Mouse (Mus musculus) hindbrain, embryonic 10.5 days (tissue): Measurements from ENCODE around the gene Dlg2. TPM values are rescaled to one million over a fixed set of nuclear protein-coding genes. Genes with fewer than 3 reads are reported as not detected.
A peak's percentile ranks its signal among the peaks of the same experiment; 100 is the strongest.

Source experiments
- DNase-seq: peaks from one replicate; pipeline ENCODE4 v3.0.0-alpha.2; 2017; ENCODE audit warnings: low spot score
- H3K27ac ChIP-seq: fragments of 300-500 bp; sonication (generic); 2 replicates; pipeline ENCODE4 v1.5.1; 2016; ENCODE audit warnings: mild to moderate bottlenecking, moderate library complexity
- H3K27me3 ChIP-seq: fragments of 300-500 bp; sonication (generic); 2 replicates; pipeline ENCODE4 v1.6.1; 2016; ENCODE audit warnings: mild to moderate bottlenecking; ENCODE audit not compliant: poor library complexity, insufficient read depth, severe bottlenecking
- H3K36me3 ChIP-seq: fragments of 300-500 bp; sonication (generic); 2 replicates; pipeline ENCODE4 v1.6.1; 2016; ENCODE audit warnings: mild to moderate bottlenecking, moderate library complexity
- H3K4me1 ChIP-seq: fragments of 300-500 bp; sonication (generic); replicated peaks from 2 replicates; pipeline ENCODE4 v1.6.1; 2016; ENCODE audit warnings: mild to moderate bottlenecking
- H3K4me3 ChIP-seq: fragments of 300-500 bp; sonication (generic); 2 replicates; pipeline ENCODE4 v1.5.1; 2016; ENCODE audit warnings: mild to moderate bottlenecking, moderate library complexity
- H3K9me3 ChIP-seq: fragments of 300-500 bp; sonication (generic); 2 replicates; pipeline ENCODE4 v1.6.1; 2016; ENCODE audit warnings: mild to moderate bottlenecking, moderate library complexity
- WGBS: fragments of 180-500 bp; shearing (Covaris S2); methylation state at CpG from one replicate; pipeline ENCODE4 v1.1.7; 2016; 5-methylcytosine and 5-hydroxymethylcytosine counted together
- polyA plus RNA-seq: library from polyadenylated mRNA; unstranded; fragments of >200 nt; fragmentation: Nextera tagmentation; extraction: Ambion mirVana; gene quantifications from 2 replicates; pipeline ENCODE4 v1.2.1, GENCODE M21; 2016

Gene Dlg2
- polyA plus RNA-seq, 1 experiment from 2014 or later = 2.2 TPM

DNA sequence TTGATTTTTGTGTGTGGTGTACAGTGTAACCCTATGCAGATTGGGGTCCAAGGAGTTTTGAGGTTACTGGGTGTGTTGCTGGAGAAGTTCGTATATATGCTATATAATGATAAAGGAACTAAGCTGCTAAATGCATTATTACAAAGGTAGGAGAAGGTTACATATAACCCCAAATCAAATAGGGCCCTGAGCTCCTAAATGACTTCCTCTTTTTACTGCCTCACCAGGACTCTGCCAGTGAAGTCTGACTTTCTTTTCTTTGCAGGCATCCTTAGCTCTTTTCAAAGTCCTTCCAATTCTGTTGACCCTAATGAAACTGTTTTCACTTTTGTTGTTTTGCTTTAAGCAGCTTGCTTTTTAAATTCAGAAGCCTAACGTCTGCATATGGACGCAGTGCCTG is 1016.8 kb downstream of the Dlg2 start:
- no peaks in the 10 kb centered on the region for H3K27me3 ChIP-seq
- no peaks in the 10 kb centered on the region for H3K36me3 ChIP-seq
- no peaks in the 10 kb centered on the region for H3K9me3 ChIP-seq
- DNase-seq = no peak
- 72% methylated on average over 3 of the region's 3 CpGs for WGBS
- H3K4me3 ChIP-seq = no peak overlapping the region
- no peak overlapping the region for H3K27ac ChIP-seq
- H3K4me1 ChIP-seq = no peaks in the 10 kb centered on the region

DNA sequence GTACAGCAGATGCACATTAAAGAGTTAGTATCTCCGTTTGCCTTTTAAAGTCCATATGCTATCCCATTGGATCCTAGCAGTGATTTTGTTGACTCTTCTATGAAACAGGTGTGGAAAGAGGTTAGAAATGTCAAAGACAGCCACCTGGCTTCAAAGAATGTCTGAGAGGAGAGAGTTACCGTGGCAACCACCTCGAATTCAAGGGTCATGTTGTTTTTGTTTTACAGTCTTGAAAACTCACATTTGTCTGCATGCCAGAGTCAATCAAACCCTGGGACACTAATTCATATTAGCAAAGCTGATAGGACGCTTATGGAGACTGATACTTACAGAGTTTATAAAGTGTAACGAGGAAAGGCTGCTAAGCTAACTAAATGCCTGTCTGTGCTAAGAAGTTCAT is 1019.1 kb downstream of the Dlg2 start:
- H3K27ac ChIP-seq = no peak overlapping the region
- H3K4me3 ChIP-seq = no peak overlapping the region
- DNase-seq = no peak
- H3K4me1 ChIP-seq = no peaks in the 10 kb centered on the region
- H3K36me3 ChIP-seq = no peaks in the 10 kb centered on the region
- H3K27me3 ChIP-seq = no peaks in the 10 kb centered on the region
- no peaks in the 10 kb centered on the region for H3K9me3 ChIP-seq
- 75% methylated on average over 5 of the region's 5 CpGs for WGBS

DNA sequence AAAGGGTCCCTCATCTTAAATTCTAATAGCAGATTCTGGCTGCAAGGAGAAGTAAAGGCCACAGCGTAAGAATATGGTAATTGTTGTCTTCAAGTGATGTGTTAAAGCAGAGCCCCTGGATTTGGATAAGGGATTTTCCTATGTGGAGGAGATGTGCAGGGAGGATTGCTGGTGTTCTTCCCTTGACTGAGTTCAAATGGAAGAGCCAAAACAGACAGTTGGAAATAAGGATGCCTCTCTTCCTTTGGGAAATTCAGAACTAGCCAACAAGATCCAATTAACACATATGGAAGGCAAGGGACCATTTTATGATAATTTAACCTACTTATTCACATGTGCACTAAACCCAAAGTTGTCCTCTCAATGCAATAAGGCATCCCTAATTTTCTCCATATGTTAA is 1034.6 kb downstream of the Dlg2 start:
- no peaks in the 10 kb centered on the region for H3K27me3 ChIP-seq
- no peak for DNase-seq
- WGBS = 81% methylated on average over 1 of the region's 1 CpGs

GRCm38 (mm10) chr7:91514445-91514844 is 1038.0 kb downstream of the Dlg2 start:
- Histone ChIP-seq H3K4me3 (no peak overlapping the region), H3K9me3 (no peaks in the 10 kb centered on the region), H3K27ac (no peak overlapping the region), H3K4me1 (no peaks in the 10 kb centered on the region), H3K27me3 (no peaks in the 10 kb centered on the region), H3K36me3 (no peaks in the 10 kb centered on the region)
- 80% methylated on average over 3 of the region's 3 CpGs for WGBS
- DNase-seq = no peak

More for the DNA sequence above, 1034.6 kb downstream of the Dlg2 start:
- Histone ChIP-seq H3K4me1 (no peaks in the 10 kb centered on the region), H3K4me3 (no peak overlapping the region), H3K36me3 (no peaks in the 10 kb centered on the region), H3K27ac (no peak overlapping the region), H3K9me3 (no peaks in the 10 kb centered on the region)

DNA sequence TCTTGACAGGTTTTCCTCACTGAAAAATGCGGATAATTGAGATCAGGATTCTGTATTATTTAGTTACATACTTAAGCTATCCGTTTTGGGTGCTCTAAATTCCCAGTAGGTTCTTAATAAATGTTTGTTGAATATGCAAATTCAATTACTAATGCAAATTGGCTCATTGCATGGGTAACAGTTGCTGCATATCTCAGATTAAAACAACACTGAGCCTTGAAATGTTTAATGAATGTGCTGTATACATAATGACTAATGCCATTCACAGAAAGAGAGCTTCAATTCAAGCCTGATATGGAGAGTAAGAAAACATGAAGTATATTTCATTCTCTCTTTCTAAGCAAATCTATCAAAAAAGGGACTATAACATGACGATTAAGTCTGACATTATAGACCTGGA is 1039.8 kb downstream of the Dlg2 start:
- no peaks in the 10 kb centered on the region for H3K9me3 ChIP-seq
- no peak overlapping the region for H3K4me3 ChIP-seq
- no peak for DNase-seq
- H3K27ac ChIP-seq = no peak overlapping the region
- 81% methylated on average over 3 of the region's 3 CpGs for WGBS
- no peaks in the 10 kb centered on the region for H3K4me1 ChIP-seq
- no peaks in the 10 kb centered on the region for H3K27me3 ChIP-seq
- no peaks in the 10 kb centered on the region for H3K36me3 ChIP-seq

DNA sequence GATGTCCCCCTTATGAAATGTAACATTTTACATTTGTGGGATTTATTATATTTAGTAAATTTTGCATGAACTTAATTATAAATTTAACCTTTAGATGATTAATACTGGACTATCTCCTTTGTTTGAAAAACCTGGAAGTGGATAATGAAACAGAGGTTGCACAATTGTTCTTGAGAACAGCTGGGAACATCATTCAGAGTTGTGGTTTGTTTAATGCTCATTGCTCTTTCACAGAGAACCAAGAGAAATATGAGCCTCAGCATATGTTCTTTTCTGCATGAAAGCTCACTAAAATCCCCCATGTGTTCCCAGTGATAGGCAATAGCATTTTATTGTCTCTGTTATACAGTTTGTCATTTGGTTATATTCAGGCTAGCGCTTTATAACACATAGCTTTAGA is 1049.4 kb downstream of the Dlg2 start:
- Histone ChIP-seq H3K9me3 (no peaks in the 10 kb centered on the region), H3K27ac (no peak overlapping the region), H3K36me3 (no peaks in the 10 kb centered on the region), H3K4me3 (no peak overlapping the region), H3K4me1 (no peaks in the 10 kb centered on the region), H3K27me3 (no peaks in the 10 kb centered on the region)
- DNase-seq = no peak
- 88% methylated on average over 1 of the region's 1 CpGs for WGBS

GRCm38 (mm10) chr7:91542597-91543285 is 1066.3 kb downstream of the Dlg2 start:
- no peaks in the 10 kb centered on the region for H3K36me3 ChIP-seq
- WGBS = 3% methylated on average over 29 of the region's 29 CpGs
- H3K27me3 ChIP-seq = peaks cover 14% of the 10 kb centered on the region
- peak; percentile 34 for DNase-seq
- no peak overlapping the region for H3K27ac ChIP-seq
- H3K9me3 ChIP-seq = no peaks in the 10 kb centered on the region
- peak overlapping the region; percentile 56 for H3K4me3 ChIP-seq
- H3K4me1 ChIP-seq = peaks cover 7% of the 10 kb centered on the region

DNA sequence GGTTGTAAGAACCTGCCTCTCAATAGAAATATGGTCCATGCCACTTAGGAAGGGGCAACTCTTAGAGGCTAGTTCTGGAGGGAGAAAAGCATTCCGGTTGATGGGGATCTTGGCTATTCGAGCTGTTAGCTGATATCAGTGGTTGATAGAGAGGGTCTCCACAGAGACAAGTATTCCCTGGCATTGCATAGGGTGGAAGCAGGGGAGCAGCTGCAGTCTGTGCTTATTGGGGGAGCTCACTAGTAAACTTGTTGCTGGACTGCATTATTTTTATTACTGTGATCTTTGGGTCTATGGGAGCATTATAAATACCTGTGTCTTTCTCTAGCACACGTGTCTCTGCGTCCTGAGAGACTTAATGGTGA is 1066.8 kb downstream of the Dlg2 start:
- no peak for DNase-seq
- peak overlapping the region; percentile 56 for H3K4me3 ChIP-seq
- H3K9me3 ChIP-seq = no peaks in the 10 kb centered on the region
- H3K27me3 ChIP-seq = peaks cover 14% of the 10 kb centered on the region
- peaks cover 7% of the 10 kb centered on the region for H3K4me1 ChIP-seq
- H3K27ac ChIP-seq = no peak overlapping the region
- 39% methylated on average over 4 of the region's 4 CpGs for WGBS
- no peaks in the 10 kb centered on the region for H3K36me3 ChIP-seq

- Histone ChIP-seq H3K27ac (no peak overlapping the region), H3K9me3 (no peaks in the 10 kb centered on the region), H3K27me3 (peaks cover 14% of the 10 kb centered on the region), H3K4me3 (no peak overlapping the region), H3K4me1 (peaks cover 7% of the 10 kb centered on the region), H3K36me3 (no peaks in the 10 kb centered on the region)
- WGBS = 77% methylated on average over 3 of the region's 3 CpGs
- DNase-seq = no peak
Measured at GRCm38 (mm10) chr7:91544600-91544999, 1068.1 kb downstream of the Dlg2 start.

- Histone ChIP-seq H3K27ac (no peak overlapping the region), H3K9me3 (no peaks in the 10 kb centered on the region), H3K36me3 (no peaks in the 10 kb centered on the region), H3K4me1 (no peaks in the 10 kb centered on the region), H3K27me3 (peaks cover 4% of the 10 kb centered on the region; the same call in 1 of the 2 replicates), H3K4me3 (no peak overlapping the region)
- WGBS = 73% methylated on average over 1 of the region's 1 CpGs
- no peak for DNase-seq
Measured at GRCm38 (mm10) chr7:91548796-91549195, 1072.3 kb downstream of the Dlg2 start.

DNA sequence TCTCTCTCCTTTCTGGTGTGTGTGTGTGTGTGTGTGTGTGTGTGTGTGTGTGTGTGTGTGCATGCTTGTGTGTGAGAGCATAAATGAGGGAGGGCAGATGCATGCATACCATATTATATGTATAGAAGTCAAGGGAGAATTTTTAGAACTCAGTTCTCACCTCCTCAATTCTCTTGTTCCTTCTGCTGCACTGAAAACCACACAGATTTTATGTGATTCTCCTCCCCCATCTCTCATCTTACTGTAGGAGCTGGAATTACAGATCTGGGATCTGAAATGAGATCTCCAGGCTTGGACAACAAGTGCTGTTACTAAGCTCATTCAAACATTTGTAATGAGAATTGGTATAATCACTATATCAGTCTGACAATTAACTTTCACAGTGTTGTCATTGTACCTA is 1081.1 kb downstream of the Dlg2 start:
- no peak overlapping the region for H3K4me3 ChIP-seq
- H3K4me1 ChIP-seq = no peaks in the 10 kb centered on the region
- H3K36me3 ChIP-seq = no peaks in the 10 kb centered on the region
- H3K27me3 ChIP-seq = no peaks in the 10 kb centered on the region
- no peak overlapping the region for H3K27ac ChIP-seq
- DNase-seq = no peak
- no peaks in the 10 kb centered on the region for H3K9me3 ChIP-seq

GRCm38 (mm10) chr7:91567423-91567822 is 1091.0 kb downstream of the Dlg2 start:
- Histone ChIP-seq H3K4me3 (no peak overlapping the region), H3K36me3 (no peaks in the 10 kb centered on the region), H3K9me3 (no peaks in the 10 kb centered on the region), H3K4me1 (no peaks in the 10 kb centered on the region), H3K27ac (no peak overlapping the region), H3K27me3 (no peaks in the 10 kb centered on the region)
- no peak for DNase-seq

- WGBS = 90% methylated on average over 2 of the region's 2 CpGs
- no peak for DNase-seq
- no peaks in the 10 kb centered on the region for H3K9me3 ChIP-seq
Measured at GRCm38 (mm10) chr7:91570969-91571368, 1094.5 kb downstream of the Dlg2 start.

DNA sequence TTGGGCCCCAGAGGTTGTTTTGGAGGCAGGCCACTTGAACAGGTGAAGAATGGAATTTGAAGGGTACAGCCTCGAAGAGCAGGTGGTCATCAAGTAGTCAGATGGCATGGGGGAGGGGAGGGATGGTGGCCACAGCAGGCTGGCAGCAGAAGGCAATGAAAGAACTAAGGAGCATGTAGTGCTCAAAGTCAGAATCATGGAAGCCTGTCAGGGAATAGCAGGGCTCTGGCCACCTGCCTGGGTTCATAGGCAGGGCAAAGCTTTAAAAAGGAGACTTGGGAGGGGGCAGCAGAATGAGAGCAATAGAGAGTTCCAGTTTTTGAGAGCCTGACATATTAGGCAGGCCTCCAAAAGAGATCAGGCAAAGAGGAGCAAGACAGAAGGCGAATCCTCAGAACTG is 1096.2 kb downstream of the Dlg2 start:
- Histone ChIP-seq H3K36me3 (no peaks in the 10 kb centered on the region), H3K9me3 (no peaks in the 10 kb centered on the region), H3K4me3 (no peak overlapping the region), H3K27me3 (no peaks in the 10 kb centered on the region), H3K4me1 (0 out of 2 replicates have a peak, but pooled peaks cover 3% of the 10 kb centered on the region), H3K27ac (no peak overlapping the region)
- 73% methylated on average over 2 of the region's 2 CpGs for WGBS
- no peak for DNase-seq

More at GRCm38 (mm10) chr7:91570969-91571368, 1094.5 kb downstream of the Dlg2 start:
- Histone ChIP-seq H3K4me3 (no peak overlapping the region), H3K4me1 (0 out of 2 replicates have a peak, but pooled peaks cover 3% of the 10 kb centered on the region), H3K27ac (no peak overlapping the region), H3K27me3 (no peaks in the 10 kb centered on the region), H3K36me3 (no peaks in the 10 kb centered on the region)
